Mouse (Mus musculus) stomach, embryonic 14.5 days (tissue): Measurements from ENCODE around the gene Cpn2. TPM values are rescaled to one million over a fixed set of nuclear protein-coding genes. Genes with fewer than 3 reads are reported as not detected.

ENCODE experiments used
- ATAC-seq: fragments of 200-750 bp; cut with Nextera tagmentation; 2 replicates; pipeline ENCODE4 v1.8.0; 2017; ENCODE audit warnings: low read depth, moderate TSS enrichment; ENCODE audit not compliant: insufficient number of reproducible peaks, insufficient read depth, low FRiP score
- H3K27ac ChIP-seq: fragments of 300-500 bp; sonication (generic); 2 replicates; pipeline ENCODE4 v1.5.1; 2014; ENCODE audit warnings: mild to moderate bottlenecking, low read length, moderate library complexity, mixed read lengths
- H3K27me3 ChIP-seq: fragments of 300-500 bp; sonication (generic); 2 replicates; pipeline ENCODE4 v1.6.1; 2014; ENCODE audit warnings: low read length, control low read depth, mixed read lengths; ENCODE audit not compliant: control insufficient read depth, insufficient read depth
- H3K36me3 ChIP-seq: fragments of 300-500 bp; sonication (generic); 2 replicates; pipeline ENCODE4 v1.6.1; 2014; ENCODE audit warnings: mild to moderate bottlenecking, control low read depth, low read length, moderate library complexity, mixed read lengths; ENCODE audit not compliant: control insufficient read depth, insufficient read depth
- H3K4me1 ChIP-seq: fragments of 300-500 bp; sonication (generic); 2 replicates; pipeline ENCODE4 v1.6.1; 2014; ENCODE audit warnings: low read length, control low read depth, mixed read lengths; ENCODE audit not compliant: control insufficient read depth, insufficient read depth
- H3K4me2 ChIP-seq: fragments of 300-500 bp; sonication (generic); replicated peaks from 2 replicates; pipeline ENCODE4 v1.6.1; 2014; ENCODE audit warnings: low read depth, low read length, control low read depth
- H3K4me3 ChIP-seq: fragments of 300-500 bp; sonication (generic); 2 replicates; pipeline ENCODE4 v1.5.1; 2014; ENCODE audit warnings: low read depth, low read length, control low read depth
- H3K9ac ChIP-seq: fragments of 300-500 bp; sonication (generic); replicated peaks from 2 replicates; pipeline ENCODE4 v1.6.1; 2014; ENCODE audit warnings: low read depth, mild to moderate bottlenecking, control low read depth, low read length, moderate library complexity, mixed read lengths
- H3K9me3 ChIP-seq: fragments of 300-500 bp; sonication (generic); 2 replicates; pipeline ENCODE4 v1.6.1; 2016; ENCODE audit warnings: low read depth, low read length, control low read depth; ENCODE audit not compliant: control insufficient read depth
- WGBS: fragments of 180-500 bp; shearing (Covaris S2); extraction: QIAGEN DNeasy Blood & Tissue Kit; methylation state at CpG from one replicate; pipeline ENCODE4 v1.1.7; 2014; 5-methylcytosine and 5-hydroxymethylcytosine counted together
- polyA plus RNA-seq: library from polyadenylated mRNA; unstranded; fragments of >200 nt; fragmentation: Nextera tagmentation; extraction: Ambion mirVana; gene quantifications from 2 replicates; pipeline ENCODE4 v1.2.1, GENCODE M21; 2014

The Cpn2 gene
- polyA plus RNA-seq, 1 experiment from 2014 or later: not detected

DNA sequence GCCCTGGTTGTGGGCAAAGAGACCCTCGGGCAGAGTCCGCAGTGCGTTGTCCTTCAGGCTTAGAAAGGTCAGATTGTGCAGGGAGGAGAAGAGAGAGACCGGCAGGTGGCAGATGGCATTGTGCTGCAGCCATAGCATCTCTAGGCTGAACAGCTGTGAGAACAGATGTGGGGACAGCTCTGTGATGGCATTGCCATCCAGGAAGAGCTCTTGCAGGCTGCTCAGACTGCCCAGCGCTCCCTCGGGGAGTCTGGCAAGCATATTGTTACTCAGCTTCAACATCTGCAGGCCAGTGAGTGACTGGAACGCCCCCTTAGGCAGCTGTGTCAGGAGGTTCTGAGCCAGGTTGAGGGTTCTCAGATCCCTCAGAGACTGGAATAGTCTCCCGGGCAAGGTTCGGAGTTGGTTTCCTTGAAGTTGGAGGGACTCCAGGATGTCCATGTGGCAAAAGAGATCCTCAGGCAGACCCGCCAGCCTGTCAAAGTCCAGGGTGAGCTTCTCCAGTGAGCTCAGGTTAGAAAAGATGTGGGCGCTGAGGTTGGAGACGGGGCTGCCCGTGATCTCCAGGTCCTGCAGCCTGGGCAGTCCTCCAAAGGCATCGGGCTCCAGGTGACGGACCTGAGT is 7.2 kb downstream of the Cpn2 start:
- H3K4me2 ChIP-seq: no peak overlapping the region
- no peaks in the 10 kb centered on the region for H3K27me3 ChIP-seq
- H3K27ac ChIP-seq: no peak overlapping the region
- H3K9ac ChIP-seq: no peak overlapping the region
- no peak overlapping the region for H3K4me3 ChIP-seq
- no peaks in the 10 kb centered on the region for H3K4me1 ChIP-seq
- ATAC-seq: no peak
- WGBS: 88% methylated on average over 15 of the region's 15 CpGs
- no peaks in the 10 kb centered on the region for H3K9me3 ChIP-seq
- no peaks in the 10 kb centered on the region for H3K36me3 ChIP-seq

DNA sequence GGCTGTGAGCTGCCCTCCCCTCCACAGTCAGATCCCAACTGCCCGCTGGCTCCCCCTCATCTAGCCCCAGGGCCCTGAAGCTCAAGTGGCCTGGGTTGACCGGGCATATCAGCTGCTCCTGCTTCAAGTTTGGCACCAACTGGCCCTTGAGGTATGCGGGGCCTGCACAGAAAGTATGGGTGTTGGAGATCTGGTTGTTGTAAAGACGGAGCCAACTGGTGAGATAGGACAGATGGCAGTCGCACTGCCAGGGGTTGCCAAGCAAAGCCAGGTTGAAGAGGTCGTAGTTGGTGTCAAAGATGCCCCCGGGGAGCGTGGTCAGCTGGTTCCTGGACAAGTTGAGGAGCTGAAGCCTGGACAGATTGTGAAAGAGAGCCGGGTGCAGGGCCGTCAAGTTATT is 7.9 kb downstream of the Cpn2 start:
- no peaks in the 10 kb centered on the region for H3K9me3 ChIP-seq
- ATAC-seq: no peak
- no peak overlapping the region for H3K9ac ChIP-seq
- no peak overlapping the region for H3K4me2 ChIP-seq
- no peaks in the 10 kb centered on the region for H3K27me3 ChIP-seq
- no peak overlapping the region for H3K27ac ChIP-seq
- H3K4me3 ChIP-seq: no peak overlapping the region
- H3K36me3 ChIP-seq: no peaks in the 10 kb centered on the region
- no peaks in the 10 kb centered on the region for H3K4me1 ChIP-seq
- 82% methylated on average over 10 of the region's 10 CpGs for WGBS

DNA sequence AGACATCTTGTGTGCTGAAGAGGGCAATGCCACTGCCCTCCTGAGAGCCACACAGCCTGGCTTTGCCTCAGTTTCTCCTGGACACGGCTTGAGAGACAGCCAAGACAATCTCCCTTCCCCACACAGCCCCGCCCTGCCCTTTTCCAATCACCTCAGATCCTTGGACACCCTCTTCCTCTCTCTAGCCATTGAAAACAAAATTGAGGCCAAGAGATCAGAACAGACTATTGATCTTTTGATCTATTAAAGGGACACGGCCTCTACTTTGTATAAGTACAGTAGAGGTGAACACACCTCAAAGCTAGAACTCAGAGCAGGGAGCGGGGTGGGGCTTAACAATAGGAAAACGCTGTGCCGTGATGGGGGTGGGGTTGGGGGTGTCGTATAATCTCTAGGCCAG is 8.9 kb downstream of the Cpn2 start:
- no peak overlapping the region for H3K4me2 ChIP-seq
- no peaks in the 10 kb centered on the region for H3K4me1 ChIP-seq
- H3K9ac ChIP-seq: no peak overlapping the region
- 83% methylated on average over 7 of the region's 7 CpGs for WGBS
- no peaks in the 10 kb centered on the region for H3K36me3 ChIP-seq
- H3K27ac ChIP-seq: no peak overlapping the region
- no peaks in the 10 kb centered on the region for H3K27me3 ChIP-seq
- no peaks in the 10 kb centered on the region for H3K9me3 ChIP-seq
- no peak for ATAC-seq
- H3K4me3 ChIP-seq: no peak overlapping the region

DNA sequence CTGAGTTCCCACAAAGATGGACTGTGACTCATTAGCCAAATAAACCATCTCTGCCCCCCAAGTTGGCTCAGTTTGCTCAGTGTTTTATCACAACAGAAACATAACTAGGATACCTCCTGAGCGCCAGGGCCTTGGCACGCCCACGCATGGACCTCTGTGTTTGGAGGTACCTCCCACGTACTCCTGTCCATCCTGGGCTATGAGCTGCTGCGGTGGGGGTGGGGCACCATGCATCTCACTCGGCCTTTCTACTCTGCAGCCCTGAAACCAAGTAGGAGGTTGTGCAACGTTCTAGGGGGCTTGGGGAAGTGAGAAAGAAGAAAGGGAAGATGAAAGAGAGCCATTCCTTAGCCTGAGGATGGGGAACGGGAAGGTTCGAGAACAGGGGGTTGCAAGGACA is 9.6 kb downstream of the Cpn2 start:
- Histone ChIP-seq H3K4me3 (no peak overlapping the region), H3K9ac (no peak overlapping the region), H3K36me3 (no peaks in the 10 kb centered on the region), H3K27ac (no peak overlapping the region), H3K4me1 (no peaks in the 10 kb centered on the region), H3K27me3 (no peaks in the 10 kb centered on the region), H3K9me3 (no peaks in the 10 kb centered on the region), H3K4me2 (no peak overlapping the region)
- 70% methylated on average over 9 of the region's 9 CpGs for WGBS
- ATAC-seq: no peak

DNA sequence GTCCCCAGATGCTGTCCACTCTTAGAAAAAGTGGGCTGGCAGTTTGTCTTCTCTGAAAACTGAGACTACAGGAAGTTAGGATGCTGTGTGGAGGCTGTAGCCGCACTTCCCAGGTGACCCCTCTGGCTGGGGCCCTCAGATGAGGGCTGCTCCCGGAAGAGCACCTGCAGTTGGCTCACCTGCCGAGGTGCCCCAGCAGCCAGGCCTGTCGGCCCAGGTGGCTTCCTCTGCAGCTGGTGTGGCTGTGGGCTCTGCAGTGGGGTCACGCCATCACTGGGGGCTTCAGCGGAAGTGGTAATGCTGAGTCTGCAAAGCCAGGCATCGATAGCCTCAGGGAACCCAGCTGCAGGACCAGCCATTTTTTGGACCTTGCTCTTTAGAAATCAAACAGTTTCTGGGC is 12.2 kb downstream of the Cpn2 start:
- Histone ChIP-seq H3K27me3 (no peaks in the 10 kb centered on the region), H3K4me3 (no peak overlapping the region), H3K4me2 (no peak overlapping the region), H3K36me3 (no peaks in the 10 kb centered on the region), H3K9ac (no peak overlapping the region), H3K9me3 (no peaks in the 10 kb centered on the region), H3K27ac (no peak overlapping the region), H3K4me1 (no peaks in the 10 kb centered on the region)
- ATAC-seq: no peak
- WGBS: 65% methylated on average over 7 of the region's 7 CpGs

DNA sequence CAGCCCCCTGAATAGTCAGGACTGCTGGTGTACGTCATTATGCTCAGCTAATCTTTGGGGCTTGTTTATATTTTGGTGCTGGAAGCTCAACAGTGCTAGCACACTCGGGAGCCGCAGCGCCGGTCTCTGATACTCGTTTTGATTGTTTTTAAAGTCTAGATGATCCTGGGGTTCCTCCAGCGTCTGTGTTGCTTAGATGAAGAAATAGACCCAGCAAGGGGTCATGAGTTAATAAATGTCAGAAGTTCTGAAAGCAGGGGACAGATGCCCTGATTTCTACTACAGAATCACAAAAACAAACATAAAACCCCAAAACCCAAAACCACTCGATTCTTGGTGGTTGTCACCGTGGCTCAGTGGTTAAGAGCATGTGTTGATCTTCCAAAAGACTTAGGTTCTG is 13.4 kb downstream of the Cpn2 start:
- no peak overlapping the region for H3K4me2 ChIP-seq
- no peaks in the 10 kb centered on the region for H3K9me3 ChIP-seq
- no peak overlapping the region for H3K9ac ChIP-seq
- no peak overlapping the region for H3K4me3 ChIP-seq
- no peaks in the 10 kb centered on the region for H3K4me1 ChIP-seq
- no peaks in the 10 kb centered on the region for H3K27me3 ChIP-seq
- no peak overlapping the region for H3K27ac ChIP-seq
- 66% methylated on average over 9 of the region's 9 CpGs for WGBS
- no peaks in the 10 kb centered on the region for H3K36me3 ChIP-seq
- no peak for ATAC-seq

DNA sequence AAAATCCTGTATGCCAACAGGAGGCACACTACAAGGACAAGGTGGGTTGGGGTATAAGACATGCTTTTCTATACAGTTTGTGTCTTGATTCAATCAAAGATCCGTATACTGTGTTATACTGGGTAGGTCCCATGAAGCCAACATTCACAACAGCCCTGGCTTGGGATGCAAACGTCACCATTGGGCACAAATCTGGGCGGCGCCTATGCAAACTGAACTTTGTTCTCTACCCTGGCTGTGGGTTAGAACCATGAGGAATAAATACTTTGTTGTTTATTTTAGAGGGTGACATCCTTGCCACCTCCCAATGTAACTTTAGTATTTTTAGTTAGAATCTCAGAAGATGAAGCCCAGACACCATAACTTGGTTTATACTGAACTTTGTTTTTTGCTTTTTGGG is 13.9 kb downstream of the Cpn2 start:
- H3K36me3 ChIP-seq: no peaks in the 10 kb centered on the region
- no peak overlapping the region for H3K27ac ChIP-seq
- H3K27me3 ChIP-seq: no peaks in the 10 kb centered on the region
- H3K4me2 ChIP-seq: no peak overlapping the region
- ATAC-seq: no peak
- H3K9ac ChIP-seq: no peak overlapping the region
- WGBS: 79% methylated on average over 4 of the region's 4 CpGs
- no peaks in the 10 kb centered on the region for H3K4me1 ChIP-seq
- H3K4me3 ChIP-seq: no peak overlapping the region
- no peaks in the 10 kb centered on the region for H3K9me3 ChIP-seq

DNA sequence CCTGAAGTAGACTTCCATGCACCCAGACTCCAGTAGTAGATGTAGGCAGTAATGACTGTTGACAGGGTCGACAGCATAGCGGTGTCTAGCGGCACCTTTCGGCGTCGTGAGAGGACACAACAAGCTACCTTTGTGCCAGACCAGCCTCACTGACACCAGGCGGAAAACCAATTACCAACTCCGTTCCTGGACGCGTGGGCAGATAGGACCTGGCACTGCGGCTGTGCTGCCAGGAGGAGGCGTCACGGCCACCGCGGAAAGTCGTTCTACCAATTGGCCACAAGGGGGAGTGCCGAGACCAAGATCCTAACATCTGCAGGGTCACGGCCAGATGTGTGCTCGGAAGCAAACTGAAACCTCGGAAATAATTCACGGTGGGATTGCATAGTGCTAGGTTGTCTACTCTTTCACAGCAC is 15.3 kb downstream of the Cpn2 start:
- WGBS: 2% methylated on average over 21 of the region's 21 CpGs
- Histone ChIP-seq H3K4me3 (peak overlapping the region; percentile 11; the same call in 1 of the 2 replicates), H3K4me2 (peak overlapping the region; percentile 35), H3K27ac (no peak overlapping the region), H3K36me3 (no peaks in the 10 kb centered on the region), H3K4me1 (no peaks in the 10 kb centered on the region), H3K9ac (no peak overlapping the region), H3K9me3 (no peaks in the 10 kb centered on the region), H3K27me3 (no peaks in the 10 kb centered on the region)
- ATAC-seq: peak; percentile 62; the same call in 1 of the 2 replicates

DNA sequence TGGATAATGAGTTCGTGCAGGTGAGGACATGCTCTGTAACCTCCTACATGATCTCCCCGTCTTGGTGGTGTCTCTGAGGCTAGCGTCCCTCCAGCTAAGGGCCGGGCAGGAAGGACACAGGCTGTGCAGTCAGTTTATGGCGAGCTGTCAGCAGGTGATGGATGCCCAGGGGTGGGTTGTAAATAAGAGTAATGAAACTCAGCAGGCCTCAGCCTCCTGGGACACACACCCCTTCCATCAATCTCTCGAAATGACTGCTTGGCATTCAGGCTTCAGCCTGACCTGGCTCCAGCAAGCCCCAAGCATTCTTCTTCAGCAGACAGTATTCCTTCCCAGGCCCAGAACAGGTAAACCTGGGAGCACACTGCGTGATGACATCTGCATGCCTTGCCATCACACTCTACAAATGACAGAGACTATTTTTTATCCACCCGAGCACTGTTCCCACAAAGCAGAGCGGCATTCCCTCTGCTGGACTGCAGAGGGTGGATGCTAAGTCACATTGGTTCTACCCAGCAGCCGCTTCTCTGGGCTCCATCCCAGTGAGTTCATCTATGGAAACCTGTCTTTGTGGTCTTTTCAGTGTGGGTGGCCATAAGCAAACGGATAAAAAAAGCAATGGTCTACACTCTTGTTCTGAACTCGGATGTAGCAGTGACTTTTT is 23.1 kb downstream of the Cpn2 start:
- Histone ChIP-seq H3K27ac (no peak overlapping the region), H3K4me1 (peaks cover 11% of the 10 kb centered on the region), H3K9me3 (no peaks in the 10 kb centered on the region), H3K36me3 (no peaks in the 10 kb centered on the region), H3K9ac (no peak overlapping the region), H3K4me2 (no peak overlapping the region), H3K27me3 (no peaks in the 10 kb centered on the region), H3K4me3 (no peak overlapping the region)
- WGBS: 27% methylated on average over 12 of the region's 12 CpGs
- ATAC-seq: peak; percentile 38; the same call in 1 of the 2 replicates
